Comparison of ENCODE assay signal across 15 mouse cellular contexts in the genomic region with DNA sequence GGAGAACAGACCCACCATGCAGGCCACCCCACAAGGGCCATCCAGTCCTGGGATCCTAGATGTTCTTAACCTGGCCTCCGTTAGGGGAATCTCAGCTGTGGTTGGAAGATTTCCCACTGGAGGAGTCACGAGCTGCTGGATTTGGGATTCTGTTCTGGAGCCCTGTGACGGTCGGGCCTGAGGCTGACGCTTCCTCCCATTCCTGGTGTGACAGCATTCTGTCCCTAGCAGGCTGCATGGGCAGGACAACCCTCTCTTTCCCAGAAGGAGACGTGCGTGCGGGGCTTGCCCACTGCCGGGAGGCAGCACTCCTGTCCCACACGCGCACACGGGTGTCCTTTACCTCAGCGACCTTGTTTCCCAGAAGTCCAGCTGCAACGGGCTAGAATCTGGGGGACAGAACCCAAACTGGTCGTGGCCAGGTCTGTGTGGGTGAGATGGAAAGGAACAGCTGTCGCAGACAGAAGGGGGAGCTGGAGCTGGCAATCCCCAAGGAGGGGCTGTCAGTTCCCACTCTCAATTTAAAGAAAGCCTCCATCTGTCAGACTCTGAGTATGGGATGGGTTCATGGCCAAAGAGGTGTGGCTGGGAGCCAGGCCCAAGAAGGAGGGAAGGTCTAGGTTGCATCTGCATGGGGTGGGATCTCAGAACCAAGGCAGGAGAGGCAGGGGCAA. TPM values are rescaled to one million over a fixed set of nuclear protein-coding genes. Genes with fewer than 3 reads are reported as not detected.
DNase-seq lines count a peak whose midpoint lies in the region; ATAC-seq and TF ChIP-seq lines count a peak whose summit lies in the region.
"Had no signal": no experiment of that assay in that cellular context is flagged by ENCODE, and none has a peak within 500 bp of the region (broad histone marks: within the 10 kb centered on the region; RNA-seq: fewer than 3 reads in every experiment).

No protein-coding gene starts in this region.

- no peak for TF ChIP-seq CTCF in gastrocnemius, adult 2 months (IDR thresholded peaks at IDR 0.05)
- TF ChIP-seq CTCF in thymus, adult 2 months (IDR thresholded peaks at IDR 0.05; ENCODE audit: borderline replicate concordance, control insufficient read depth, extremely low read depth, insufficient read depth, low read length, poor library complexity) = no peak

- 70% methylated on average over 16 of the region's 16 CpGs for WGBS in neural tube, embryonic 12.5 days
- WGBS in hindbrain, embryonic 16.5 days = 58% methylated on average over 16 of the region's 16 CpGs
- WGBS in thymus, adult 2 months = 94% methylated on average over 16 of the region's 16 CpGs

- intact Hi-C loops in gastrocnemius, adult 2 months (cut with DNase I) = no loop called here

- ATAC-seq in neural tube, embryonic 12.5 days (ENCODE audit: low FRiP score, low read depth) = no peak
- ATAC-seq in hindbrain, embryonic 16.5 days = peak; percentile 24; the same call in 1 of the 2 replicates
- no peak for ATAC-seq in megakaryocyte, adult 5-6 weeks (ENCODE audit: poor library complexity, severe bottlenecking)
- ATAC-seq: Patski had no signal

- peaks cover 33% of the 10 kb centered on the region for H3K27me3 ChIP-seq in neural tube, embryonic 12.5 days (replicated peaks)
- H3K27me3 ChIP-seq in hindbrain, embryonic 16.5 days (replicated peaks; ENCODE audit: control insufficient read depth, insufficient read depth, low read length) = peaks cover 5% of the 10 kb centered on the region
- H3K27me3 ChIP-seq in thymus, adult 2 months (ENCODE audit: control insufficient read depth, insufficient read depth, low read length) = no peaks in the 10 kb centered on the region

- no peak for DNase-seq in gastrocnemius, adult 2 months
- DNase-seq in gastrocnemius, postnatal 4 days (ENCODE audit: low spot score in 2 of 2) = no peak
- DNase-seq in neural tube, embryonic 10.5 days (ENCODE audit: extremely low spot score, low spot score) = no peak
- DNase-seq in right cerebral cortex, postnatal 36 days (ENCODE audit: low spot score in 2 of 2) = peak; percentile 45 to 52
- DNase-seq in thymus, adult 2 months = no peak
- DNase-seq: B cell, adult 2 months had no signal

- H3K4me2 ChIP-seq in neural tube, embryonic 12.5 days (replicated peaks) = no peak overlapping the region
- no peak overlapping the region for H3K4me2 ChIP-seq in hindbrain, embryonic 16.5 days (ENCODE audit: low read length)
- H3K4me2 ChIP-seq: stomach, embryonic 15.5 days had no signal

- H3K36me3 ChIP-seq in neural tube, embryonic 12.5 days = no peaks in the 10 kb centered on the region
- no peaks in the 10 kb centered on the region for H3K36me3 ChIP-seq in hindbrain, embryonic 16.5 days (ENCODE audit: control insufficient read depth, insufficient read depth, low read length)
- H3K36me3 ChIP-seq in thymus, adult 2 months (ENCODE audit: control insufficient read depth, insufficient read depth, low read length) = no peaks in the 10 kb centered on the region
- H3K36me3 ChIP-seq: stomach, embryonic 15.5 days had no signal

- no peak overlapping the region for H3K9ac ChIP-seq in neural tube, embryonic 12.5 days
- no peak overlapping the region for H3K9ac ChIP-seq in hindbrain, embryonic 16.5 days (ENCODE audit: low read depth, low read length)
- H3K9ac ChIP-seq: liver, embryonic 14.5 days; stomach, embryonic 15.5 days had no signal

- TF ChIP-seq POLR2A in thymus, adult 2 months (IDR thresholded peaks at IDR 0.05; ENCODE audit: control insufficient read depth, extremely low read depth, insufficient read depth, low read length, poor library complexity) = no peak

- no peak overlapping the region for H3K4me3 ChIP-seq in gastrocnemius, adult 2 months
- H3K4me3 ChIP-seq in neural tube, embryonic 12.5 days = no peak overlapping the region
- H3K4me3 ChIP-seq in hindbrain, embryonic 16.5 days (ENCODE audit: low read length) = no peak overlapping the region
- no peak overlapping the region for H3K4me3 ChIP-seq in thymus, adult 2 months (ENCODE audit: control insufficient read depth, insufficient read depth, low read length)
- H3K4me3 ChIP-seq: stomach, embryonic 15.5 days had no signal

- H3K9me3 ChIP-seq in neural tube, embryonic 12.5 days = no peaks in the 10 kb centered on the region
- no peaks in the 10 kb centered on the region for H3K9me3 ChIP-seq in hindbrain, embryonic 16.5 days (ENCODE audit: control insufficient read depth, low read length)
- H3K9me3 ChIP-seq: stomach, embryonic 15.5 days had no signal

- peaks cover 17% of the 10 kb centered on the region for H3K4me1 ChIP-seq in neural tube, embryonic 12.5 days
- peaks cover 16% of the 10 kb centered on the region; the same call in 1 of the 2 replicates for H3K4me1 ChIP-seq in hindbrain, embryonic 16.5 days (ENCODE audit: control insufficient read depth, insufficient read depth, low read depth, low read length)
- peaks cover 32% of the 10 kb centered on the region for H3K4me1 ChIP-seq in thymus, adult 2 months (replicated peaks; ENCODE audit: control insufficient read depth, insufficient read depth, low read length)

- H3K27ac ChIP-seq in gastrocnemius, adult 2 months = peak overlapping the region; percentile 12; the same call in 1 of the 2 replicates
- peak overlapping the region; percentile 15; the same call in 1 of the 2 replicates for H3K27ac ChIP-seq in neural tube, embryonic 12.5 days
- H3K27ac ChIP-seq in hindbrain, embryonic 16.5 days (ENCODE audit: low read depth, low read length) = peak overlapping the region; percentile 30; the same call in 1 of the 2 replicates
- H3K27ac ChIP-seq in thymus, adult 2 months (ENCODE audit: control insufficient read depth, insufficient read depth, low read length) = no peak overlapping the region
- H3K27ac ChIP-seq: kidney, postnatal 0 days; liver, embryonic 14.5 days; stomach, embryonic 15.5 days had no signal

RNA-seq across cellular contexts. Expression of a gene that starts 24.6 kb away (rescaled TPM):
- 1 to 10 TPM; 1.5 to 2.1 TPM for total RNA-seq in gastrocnemius, adult 2 months (2021)
- total RNA-seq in gastrocnemius, postnatal 4 days (2021) = under 1 TPM; 0.21 to 0.66 TPM
- polyA plus RNA-seq in neural tube, embryonic 12.5 days (2016; fragmentation: Nextera tagmentation; extraction: Ambion mirVana) = 0.16 and 0.31 TPM in 2 replicates
- polyA plus RNA-seq in hindbrain, embryonic 16.5 days (2015; fragmentation: Nextera tagmentation; extraction: Ambion mirVana) = 0.49 and 0.80 TPM in 2 replicates
- 0.18 and 1.3 TPM in 2 replicates for total RNA-seq in megakaryocyte, adult 5-6 weeks (2015)
- 0.28 and 0.55 TPM in 2 replicates for total RNA-seq in megakaryocyte, adult 5-6 weeks (2017)
- polyA plus RNA-seq in thymus, adult 2 months (2012; rRNA removed) = 6.5 and 7.0 TPM in 2 replicates
- polyA plus RNA-seq: Patski had no signal

RNA-seq across cellular contexts. Expression of a gene that starts 25.2 kb away (rescaled TPM):
- total RNA-seq in gastrocnemius, adult 2 months (2021) = not detected
- 1 to 10 TPM in 1 of 2 experiments, under 1 TPM in 1; 0.81 to 1.2 TPM for total RNA-seq in gastrocnemius, postnatal 4 days (2021)
- polyA plus RNA-seq in neural tube, embryonic 12.5 days (2016; fragmentation: Nextera tagmentation; extraction: Ambion mirVana) = not detected in 2 replicates
- polyA plus RNA-seq in hindbrain, embryonic 16.5 days (2015; fragmentation: Nextera tagmentation; extraction: Ambion mirVana) = 0.16 TPM in 1 of 2 replicates, not detected in the other
- total RNA-seq in megakaryocyte, adult 5-6 weeks (2015) = not detected in 2 replicates
- total RNA-seq in megakaryocyte, adult 5-6 weeks (2017) = not detected in 2 replicates
- 0.31 and 0.62 TPM in 2 replicates for polyA plus RNA-seq in thymus, adult 2 months (2012; rRNA removed)
- polyA plus RNA-seq: heart, embryonic 14.5 days; kidney, postnatal 0 days; neural tube, embryonic 11.5 days; Patski had no signal

RNA-seq across cellular contexts. Expression of a gene that starts 38.2 kb away (rescaled TPM):
- total RNA-seq in gastrocnemius, adult 2 months (2021) = 1 to 10 TPM; 2.6 to 4.8 TPM
- 1 to 10 TPM; 6.8 to 8.5 TPM for total RNA-seq in gastrocnemius, postnatal 4 days (2021)
- 21.5 and 23.5 TPM in 2 replicates for polyA plus RNA-seq in neural tube, embryonic 12.5 days (2016; fragmentation: Nextera tagmentation; extraction: Ambion mirVana)
- 29.2 and 30.4 TPM in 2 replicates for polyA plus RNA-seq in hindbrain, embryonic 16.5 days (2015; fragmentation: Nextera tagmentation; extraction: Ambion mirVana)
- 5.9 and 8.6 TPM in 2 replicates for total RNA-seq in megakaryocyte, adult 5-6 weeks (2015)
- total RNA-seq in megakaryocyte, adult 5-6 weeks (2017) = 4.4 and 5.2 TPM in 2 replicates
- 43.6 and 49.2 TPM in 2 replicates for polyA plus RNA-seq in thymus, adult 2 months (2012; rRNA removed)

RNA-seq across cellular contexts. Expression of a gene that starts 43.0 kb away (rescaled TPM):
- 100 to 1,000 TPM; 108 to 137 TPM for total RNA-seq in gastrocnemius, adult 2 months (2021)
- 10 to 100 TPM; 80.4 to 80.8 TPM for total RNA-seq in gastrocnemius, postnatal 4 days (2021)
- polyA plus RNA-seq in neural tube, embryonic 12.5 days (2016; fragmentation: Nextera tagmentation; extraction: Ambion mirVana) = 131 and 134 TPM in 2 replicates
- 171 and 184 TPM in 2 replicates for polyA plus RNA-seq in hindbrain, embryonic 16.5 days (2015; fragmentation: Nextera tagmentation; extraction: Ambion mirVana)
- 36.2 and 39.1 TPM in 2 replicates for total RNA-seq in megakaryocyte, adult 5-6 weeks (2015)
- total RNA-seq in megakaryocyte, adult 5-6 weeks (2017) = 29.8 and 35.7 TPM in 2 replicates
- 18.2 and 28.4 TPM in 2 replicates for polyA plus RNA-seq in thymus, adult 2 months (2012; rRNA removed)

RNA-seq across cellular contexts. Expression of a gene that starts 51.9 kb away (rescaled TPM):
- 10 to 100 TPM; 41.3 to 42.6 TPM for total RNA-seq in gastrocnemius, adult 2 months (2021)
- 100 to 1,000 TPM in 1 of 2 experiments, 10 to 100 TPM in 1; 75.2 to 104 TPM for total RNA-seq in gastrocnemius, postnatal 4 days (2021)
- 57.6 and 64.5 TPM in 2 replicates for polyA plus RNA-seq in neural tube, embryonic 12.5 days (2016; fragmentation: Nextera tagmentation; extraction: Ambion mirVana)
- 43.2 and 44.4 TPM in 2 replicates for polyA plus RNA-seq in hindbrain, embryonic 16.5 days (2015; fragmentation: Nextera tagmentation; extraction: Ambion mirVana)
- 72.1 and 87.3 TPM in 2 replicates for total RNA-seq in megakaryocyte, adult 5-6 weeks (2015)
- 69.6 and 110 TPM in 2 replicates for total RNA-seq in megakaryocyte, adult 5-6 weeks (2017)
- polyA plus RNA-seq in thymus, adult 2 months (2012; rRNA removed) = 93.3 and 95.4 TPM in 2 replicates

Comparison
In these comparisons a context has a peak if more than half of its experiments do, and no peak if none do; other contexts are left out.
1. DNase-seq: peak in right cerebral cortex, postnatal 36 days (2 of 2); none in gastrocnemius, adult 2 months (single experiment), gastrocnemius, postnatal 4 days (0 of 2), neural tube, embryonic 10.5 days (single experiment) and thymus, adult 2 months (single experiment).